Mouse (Mus musculus): Measurements from ENCODE around the gene Sdhaf3.
"Not testable (repeated sequence)": the region's sequence is repeated elsewhere in the genome, so short reads cannot be mapped to it uniquely, and the experiment has no call there.

Gene Sdhaf3

GRCm38 (mm10) chr6:6955764-6956561 is at the start of gene Sdhaf3:
Gene Sdhaf3 (plus strand): TSS chr6:6956004.
- DNase-seq (ENCODE audit: low read depth, low spot score) = peak; percentile 95

GRCm38 (mm10) chr6:6909586-6909985 is 46.2 kb upstream of the Sdhaf3 start:
- no peak for DNase-seq (ENCODE audit: low read depth, low spot score)

GRCm38 (mm10) chr6:6914304-6914703 is 41.5 kb upstream of the Sdhaf3 start:
- DNase-seq (ENCODE audit: low read depth, low spot score) = no peak

GRCm38 (mm10) chr6:6914849-6915525 is 40.8 kb upstream of the Sdhaf3 start:
- DNase-seq (ENCODE audit: low read depth, low spot score) = peak; percentile 3

GRCm38 (mm10) chr6:6915526-6915915 is 40.3 kb upstream of the Sdhaf3 start:
- no peak for DNase-seq (ENCODE audit: low read depth, low spot score)

GRCm38 (mm10) chr6:6917334-6917733 is 38.5 kb upstream of the Sdhaf3 start:
- DNase-seq (ENCODE audit: low read depth, low spot score) = no peak

- no peak for DNase-seq (ENCODE audit: low read depth, low spot score)
Observed at GRCm38 (mm10) chr6:6925264-6925663, 30.5 kb upstream of the Sdhaf3 start.

- DNase-seq (ENCODE audit: low read depth, low spot score) = no peak
Observed at GRCm38 (mm10) chr6:6930831-6931230, 25.0 kb upstream of the Sdhaf3 start.

- no peak for DNase-seq (ENCODE audit: low read depth, low spot score)
Observed at GRCm38 (mm10) chr6:6931507-6931906, 24.3 kb upstream of the Sdhaf3 start.

- DNase-seq (ENCODE audit: low read depth, low spot score) = no peak
Observed at GRCm38 (mm10) chr6:6940845-6941244, 15.0 kb upstream of the Sdhaf3 start.

- no peak for DNase-seq (ENCODE audit: low read depth, low spot score)
Observed at GRCm38 (mm10) chr6:6942813-6943212, 13.0 kb upstream of the Sdhaf3 start.

- DNase-seq (ENCODE audit: low read depth, low spot score) = no peak
Observed at GRCm38 (mm10) chr6:6947650-6948049, 8.2 kb upstream of the Sdhaf3 start.

GRCm38 (mm10) chr6:6955395-6955763 is 425 bp upstream of the Sdhaf3 start:
- no peak for DNase-seq (ENCODE audit: low read depth, low spot score)

- DNase-seq (ENCODE audit: low read depth, low spot score) = not testable (repeated sequence)
Observed at GRCm38 (mm10) chr6:6959234-6959633, 3.4 kb downstream of the Sdhaf3 start.

GRCm38 (mm10) chr6:6997226-6997946 is 41.6 kb downstream of the Sdhaf3 start:
- no peak for DNase-seq (ENCODE audit: low read depth, low spot score)

GRCm38 (mm10) chr6:6997956-6998355 is 42.2 kb downstream of the Sdhaf3 start:
- DNase-seq (ENCODE audit: low read depth, low spot score) = no peak

- DNase-seq (ENCODE audit: low read depth, low spot score) = no peak
Observed at GRCm38 (mm10) chr6:6999015-6999414, 43.2 kb downstream of the Sdhaf3 start.

GRCm38 (mm10) chr6:7003085-7003484 is 47.3 kb downstream of the Sdhaf3 start:
- no peak for DNase-seq (ENCODE audit: low read depth, low spot score)

- DNase-seq (ENCODE audit: low read depth, low spot score) = no peak
Observed at GRCm38 (mm10) chr6:7004005-7004404, 48.2 kb downstream of the Sdhaf3 start.

GRCm38 (mm10) chr6:7038087-7038486 is 82.3 kb downstream of the Sdhaf3 start:
- DNase-seq (ENCODE audit: low read depth, low spot score) = no peak

- no peak for DNase-seq (ENCODE audit: low read depth, low spot score)
Observed at GRCm38 (mm10) chr6:7038835-7039234, 83.0 kb downstream of the Sdhaf3 start.

GRCm38 (mm10) chr6:7041912-7042311 is 86.1 kb downstream of the Sdhaf3 start:
- no peak for DNase-seq (ENCODE audit: low read depth, low spot score)

Measured in retina, adult 2 months (tissue).